Comparison of ENCODE assay signal across 12 mouse cellular contexts in the genomic region with DNA sequence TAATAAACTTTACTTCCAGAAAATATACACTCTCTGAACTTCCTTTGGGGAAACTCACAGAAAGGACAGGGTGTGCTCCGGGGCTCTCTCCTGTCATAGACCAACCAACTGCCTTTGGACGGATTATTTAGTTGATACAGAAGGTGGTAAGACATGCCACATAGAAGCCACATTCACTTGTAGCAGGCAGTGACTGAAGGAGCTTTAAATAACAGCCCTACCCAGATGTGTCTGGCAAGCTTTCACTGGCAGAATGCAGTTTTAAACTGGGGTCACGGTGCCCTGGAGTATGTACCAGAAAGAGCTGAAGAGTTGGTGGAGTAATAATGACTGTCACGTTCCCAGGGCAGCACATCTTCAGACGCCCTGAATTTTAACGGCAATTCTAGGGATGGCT. TPM values are rescaled to one million over a fixed set of nuclear protein-coding genes. Genes with fewer than 3 reads are reported as not detected.
DNase-seq lines count a peak whose midpoint lies in the region; ATAC-seq and TF ChIP-seq lines count a peak whose summit lies in the region.
"Had no signal": no experiment of that assay in that cellular context is flagged by ENCODE, and none has a peak within 500 bp of the region (broad histone marks: within the 10 kb centered on the region; RNA-seq: fewer than 3 reads in every experiment).

No protein-coding gene starts in this region.

- TF ChIP-seq CTCF in kidney, adult 2 months (conservative IDR thresholded peaks at IDR 0.05; ENCODE audit: insufficient read depth, insufficient read length, low read depth, low read length): no peak

- H3K9me3 ChIP-seq in limb, embryonic 10.5 days (replicated peaks): no peaks in the 10 kb centered on the region
- H3K9me3 ChIP-seq in stomach, embryonic 16.5 days (replicated peaks; ENCODE audit: control insufficient read depth, low read length): no peaks in the 10 kb centered on the region
- no peaks in the 10 kb centered on the region for H3K9me3 ChIP-seq in forebrain, embryonic 15.5 days
- H3K9me3 ChIP-seq: hindbrain, embryonic 10.5 days; liver, embryonic 15.5 days; neural tube, embryonic 12.5 days had no signal

- 57% methylated on average over 6 of the region's 6 CpGs for WGBS in kidney, adult 2 months
- 87% methylated on average over 6 of the region's 6 CpGs for WGBS in limb, embryonic 10.5 days
- 55% methylated on average over 6 of the region's 6 CpGs for WGBS in stomach, embryonic 16.5 days
- 88% methylated on average over 6 of the region's 6 CpGs for WGBS in forebrain, embryonic 15.5 days

- no peaks in the 10 kb centered on the region for H3K27me3 ChIP-seq in kidney, adult 2 months (replicated peaks; ENCODE audit: control insufficient read depth, insufficient read depth, low read length)
- H3K27me3 ChIP-seq in limb, embryonic 10.5 days (ENCODE audit: low read depth, poor library complexity, severe bottlenecking): no peaks in the 10 kb centered on the region
- H3K27me3 ChIP-seq in stomach, embryonic 16.5 days (ENCODE audit: control insufficient read depth, insufficient read depth, low read length): no peaks in the 10 kb centered on the region
- no peaks in the 10 kb centered on the region for H3K27me3 ChIP-seq in forebrain, embryonic 15.5 days
- H3K27me3 ChIP-seq: liver, embryonic 15.5 days; neural tube, embryonic 12.5 days had no signal

- no peak overlapping the region; the same call in 1 of the 2 replicates for H3K4me2 ChIP-seq in stomach, embryonic 16.5 days (ENCODE audit: low read depth, low read length)
- no peak overlapping the region for H3K4me2 ChIP-seq in forebrain, embryonic 15.5 days (replicated peaks)
- H3K4me2 ChIP-seq: liver, embryonic 15.5 days; midbrain, embryonic 11.5 days; neural tube, embryonic 12.5 days had no signal

- H3K27ac ChIP-seq in kidney, adult 2 months (ENCODE audit: insufficient read depth, low read depth, low read length): 0 out of 2 replicates have a peak overlapping the region, but pooled peaks have one; percentile 11
- no peak overlapping the region for H3K27ac ChIP-seq in limb, embryonic 10.5 days
- H3K27ac ChIP-seq in stomach, embryonic 16.5 days (ENCODE audit: low read length): peak overlapping the region; percentile 83
- H3K27ac ChIP-seq in forebrain, embryonic 15.5 days (replicated peaks): no peak overlapping the region
- H3K27ac ChIP-seq: hindbrain, embryonic 10.5 days; liver, embryonic 15.5 days; neural tube, embryonic 12.5 days had no signal

- no peak for TF ChIP-seq POLR2A in kidney, adult 2 months (IDR thresholded peaks at IDR 0.05; ENCODE audit: low read depth, low read length)

- no peaks in the 10 kb centered on the region for H3K36me3 ChIP-seq in kidney, adult 2 months (ENCODE audit: control insufficient read depth, insufficient read depth, low read length)
- H3K36me3 ChIP-seq in limb, embryonic 10.5 days: no peaks in the 10 kb centered on the region
- no peaks in the 10 kb centered on the region for H3K36me3 ChIP-seq in stomach, embryonic 16.5 days (ENCODE audit: control insufficient read depth, insufficient read depth, low read length)
- no peaks in the 10 kb centered on the region for H3K36me3 ChIP-seq in forebrain, embryonic 15.5 days
- H3K36me3 ChIP-seq: hindbrain, embryonic 10.5 days; liver, embryonic 15.5 days; neural tube, embryonic 12.5 days had no signal

- H3K9ac ChIP-seq in stomach, embryonic 16.5 days (ENCODE audit: low read length): no peak overlapping the region
- H3K9ac ChIP-seq in forebrain, embryonic 15.5 days (replicated peaks): no peak overlapping the region
- H3K9ac ChIP-seq: liver, embryonic 15.5 days; neural tube, embryonic 12.5 days had no signal

- no peak overlapping the region for H3K4me3 ChIP-seq in kidney, adult 2 months (ENCODE audit: insufficient read depth, low read depth, low read length)
- no peak overlapping the region for H3K4me3 ChIP-seq in limb, embryonic 10.5 days
- H3K4me3 ChIP-seq in stomach, embryonic 16.5 days (replicated peaks; ENCODE audit: low read length): no peak overlapping the region
- H3K4me3 ChIP-seq in forebrain, embryonic 15.5 days: no peak overlapping the region
- H3K4me3 ChIP-seq: hindbrain, embryonic 10.5 days; liver, embryonic 15.5 days; neural tube, embryonic 12.5 days had no signal

- peak; percentile 38; the same call in 1 of the 2 replicates for ATAC-seq in stomach, embryonic 16.5 days (ENCODE audit: insufficient read depth, low FRiP score)
- no peak for ATAC-seq in forebrain, embryonic 15.5 days (replicated peaks)
- ATAC-seq in activated CD4-positive, CD25-positive, alpha-beta regulatory T cell, adult 4 months: no peak

- DNase-seq in kidney, adult 2 months: no peak
- DNase-seq in kidney, adult 9 months: no peak
- peak; percentile 25 for DNase-seq in ovary, postnatal 36 days (ENCODE audit: low spot score)
- DNase-seq in ovary, postnatal 14 days (ENCODE audit: low spot score): no peak
- peak; percentile 17 for DNase-seq in limb, embryonic 10.5 days (ENCODE audit: low spot score)

- H3K4me1 ChIP-seq in kidney, adult 2 months (ENCODE audit: control insufficient read depth, insufficient read depth, low read length): no peaks in the 10 kb centered on the region
- no peaks in the 10 kb centered on the region for H3K4me1 ChIP-seq in limb, embryonic 10.5 days
- peaks cover 5% of the 10 kb centered on the region; the same call in 1 of the 2 replicates for H3K4me1 ChIP-seq in stomach, embryonic 16.5 days (ENCODE audit: control insufficient read depth, insufficient read depth, low read length)
- H3K4me1 ChIP-seq in forebrain, embryonic 15.5 days: no peaks in the 10 kb centered on the region
- H3K4me1 ChIP-seq: hindbrain, embryonic 10.5 days; liver, embryonic 15.5 days; neural tube, embryonic 12.5 days had no signal

RNA-seq across cellular contexts. Expression of gene Rerg, which starts 59.5 kb away (rescaled TPM):
- polyA plus RNA-seq in kidney, adult 2 months (2012; rRNA removed): 6.0 and 6.9 TPM in 2 replicates
- 1.2 and 1.3 TPM in 2 replicates for polyA plus RNA-seq in limb, embryonic 10.5 days (2016; fragmentation: Nextera tagmentation; extraction: Ambion mirVana)
- polyA plus RNA-seq in stomach, embryonic 16.5 days (2015; fragmentation: Nextera tagmentation; extraction: Ambion mirVana): 29.9 and 32.1 TPM in 2 replicates
- 4.6 and 5.8 TPM in 2 replicates for polyA plus RNA-seq in forebrain, embryonic 15.5 days (2015; fragmentation: Nextera tagmentation; extraction: Ambion mirVana)
- not detected for polyA plus RNA-seq in activated CD4-positive, CD25-positive, alpha-beta regulatory T cell, adult 4 months (2017; shearing (Covaris generic))

Comparison
In these comparisons a context has a peak if more than half of its experiments do, and no peak if none do; other contexts are left out.
1. DNase-seq: peak in ovary, postnatal 36 days (single experiment) and limb, embryonic 10.5 days (single experiment); none in kidney, adult 2 months (single experiment), kidney, adult 9 months (single experiment) and ovary, postnatal 14 days (single experiment).
2. H3K27ac ChIP-seq: peak in kidney, adult 2 months (single experiment) and stomach, embryonic 16.5 days (single experiment); none in limb, embryonic 10.5 days (single experiment) and forebrain, embryonic 15.5 days (single experiment).